Mouse (Mus musculus) midbrain, postnatal 0 days (tissue): Measurements from ENCODE around the gene Ehd2. TPM values are rescaled to one million over a fixed set of nuclear protein-coding genes. Genes with fewer than 3 reads are reported as not detected.

Experiments
- ATAC-seq: fragments of 200-750 bp; cut with Nextera tagmentation; 2 replicates; pipeline ENCODE4 v1.8.0; 2017; ENCODE audit warnings: moderate number of reproducible peaks, mild to moderate bottlenecking, moderate TSS enrichment, moderate library complexity; ENCODE audit not compliant: low FRiP score
- DNase-seq: peaks from one replicate; pipeline ENCODE4 v3.0.0-alpha.2; 2015; ENCODE audit warnings: low spot score
- H3K27ac ChIP-seq: fragments of 300-500 bp; sonication (generic); 2 replicates; pipeline ENCODE4 v1.5.1; 2014; ENCODE audit warnings: low read depth, mild to moderate bottlenecking, low read length, mixed read lengths
- H3K27me3 ChIP-seq: fragments of 300-500 bp; sonication (generic); 2 replicates; pipeline ENCODE4 v1.6.1; 2014; ENCODE audit warnings: low read length, control low read depth, mixed read lengths; ENCODE audit not compliant: insufficient read depth
- H3K36me3 ChIP-seq: fragments of 300-500 bp; sonication (generic); 2 replicates; pipeline ENCODE4 v1.6.1; 2014; ENCODE audit warnings: low read length, control low read depth, mixed read lengths; ENCODE audit not compliant: insufficient read depth
- H3K4me1 ChIP-seq: fragments of 300-500 bp; sonication (generic); 2 replicates; pipeline ENCODE4 v1.6.1; 2014; ENCODE audit warnings: mild to moderate bottlenecking, control low read depth, antibody characterized with exemption, low read length, mixed read lengths; ENCODE audit not compliant: insufficient read depth
- H3K4me2 ChIP-seq: fragments of 300-500 bp; sonication (generic); 2 replicates; pipeline ENCODE4 v1.6.1; 2014; ENCODE audit warnings: low read depth, mild to moderate bottlenecking, low read length, mixed read lengths; ENCODE audit not compliant: poor library complexity, severe bottlenecking
- H3K4me3 ChIP-seq: fragments of 300-500 bp; sonication (generic); 2 replicates; pipeline ENCODE4 v1.5.1; 2014; ENCODE audit warnings: low read depth, mild to moderate bottlenecking, low read length, moderate library complexity
- H3K9ac ChIP-seq: fragments of 300-500 bp; sonication (generic); replicated peaks from 2 replicates; pipeline ENCODE4 v1.6.1; 2014; ENCODE audit warnings: mild to moderate bottlenecking, low read length, moderate library complexity, mixed read lengths; ENCODE audit not compliant: poor library complexity, severe bottlenecking
- H3K9me3 ChIP-seq: fragments of 300-500 bp; sonication (generic); 2 replicates; pipeline ENCODE4 v1.6.1; 2016; ENCODE audit warnings: low read length, control low read depth
- CTCF ChIP-seq: IDR thresholded peaks from 2 replicates; pipeline ENCODE4 v1.5.1; 2016; ENCODE audit warnings: antibody characterized with exemption, mild to moderate bottlenecking
- WGBS: fragments of 180-500 bp; shearing (Covaris S2); extraction: QIAGEN DNeasy Blood & Tissue Kit; methylation state at CpG from one replicate; pipeline ENCODE4 v1.1.7; 2014; 5-methylcytosine and 5-hydroxymethylcytosine counted together
- polyA plus RNA-seq: library from polyadenylated mRNA; unstranded; fragments of >200 nt; fragmentation: Nextera tagmentation; extraction: Ambion mirVana; gene quantifications from 2 replicates; pipeline ENCODE4 v1.2.1, GENCODE M21; 2015
- total RNA-seq: library from RNA; depleted of rRNA; stranded (reverse); fragments of >200 nt; gene quantifications from 2 replicates; pipeline ENCODE4 v1.2.3, GENCODE M21; 2014

Ehd2 gene
- total and polyA plus RNA-seq, 2 experiments from 2014 or later = 3.9 to 5.9 TPM

GRCm38 (mm10) chr7:15962311-15963288 lies 4.8 kb downstream of the Ehd2 start:
- 31% methylated on average over 12 of the region's 12 CpGs for WGBS
- Histone ChIP-seq H3K4me2 (no peak overlapping the region), H3K27ac (no peak overlapping the region), H3K27me3 (no peaks in the 10 kb centered on the region), H3K9ac (no peak overlapping the region; the same call in 1 of the 2 replicates), H3K36me3 (no peaks in the 10 kb centered on the region), H3K9me3 (no peaks in the 10 kb centered on the region), H3K4me1 (no peaks in the 10 kb centered on the region), H3K4me3 (no peak overlapping the region)
- ATAC-seq (peak; percentile 25; the same call in 1 of the 2 replicates), DNase-seq (peak; percentile 52)
- TF ChIP-seq CTCF = no peak

GRCm38 (mm10) chr7:15961798-15962197 lies 5.6 kb downstream of the Ehd2 start:
- H3K27me3 ChIP-seq = no peaks in the 10 kb centered on the region
- ATAC-seq (no peak), DNase-seq (no peak)
- no peak overlapping the region for H3K9ac ChIP-seq
- H3K4me1 ChIP-seq = no peaks in the 10 kb centered on the region
- no peak overlapping the region for H3K4me3 ChIP-seq
- no peak overlapping the region for H3K4me2 ChIP-seq
- TF ChIP-seq CTCF = no peak
- no peaks in the 10 kb centered on the region for H3K9me3 ChIP-seq
- 89% methylated on average over 7 of the region's 7 CpGs for WGBS
- no peak overlapping the region for H3K27ac ChIP-seq
- no peaks in the 10 kb centered on the region for H3K36me3 ChIP-seq

- 61% methylated on average over 4 of the region's 4 CpGs for WGBS
- no peak for TF ChIP-seq CTCF
- Histone ChIP-seq H3K4me2 (no peak overlapping the region), H3K27me3 (no peaks in the 10 kb centered on the region), H3K9me3 (no peaks in the 10 kb centered on the region), H3K27ac (no peak overlapping the region), H3K36me3 (no peaks in the 10 kb centered on the region), H3K9ac (no peak overlapping the region), H3K4me1 (no peaks in the 10 kb centered on the region), H3K4me3 (no peak overlapping the region)
- no peak for DNase-seq
- ATAC-seq = no peak
These were observed 6.1 kb downstream of the Ehd2 start for GRCm38 (mm10) chr7:15961239-15961638.

- no peak for ATAC-seq
- 21% methylated on average over 4 of the region's 4 CpGs for WGBS
- H3K9ac ChIP-seq = no peak overlapping the region
- no peaks in the 10 kb centered on the region for H3K9me3 ChIP-seq
- no peaks in the 10 kb centered on the region for H3K27me3 ChIP-seq
- H3K27ac ChIP-seq = no peak overlapping the region
- H3K4me1 ChIP-seq = no peaks in the 10 kb centered on the region
- DNase-seq = no peak
- H3K36me3 ChIP-seq = no peaks in the 10 kb centered on the region
- H3K4me3 ChIP-seq = no peak overlapping the region
- no peak for TF ChIP-seq CTCF
- no peak overlapping the region for H3K4me2 ChIP-seq
These were observed 6.7 kb downstream of the Ehd2 start for GRCm38 (mm10) chr7:15960691-15961090.

GRCm38 (mm10) chr7:15956143-15956542 lies 11.2 kb downstream of the Ehd2 start:
- ATAC-seq (no peak), DNase-seq (no peak)
- no peak for TF ChIP-seq CTCF
- H3K4me1 ChIP-seq = no peaks in the 10 kb centered on the region
- no peaks in the 10 kb centered on the region for H3K27me3 ChIP-seq
- no peak overlapping the region for H3K27ac ChIP-seq
- 81% methylated on average over 5 of the region's 5 CpGs for WGBS
- no peak overlapping the region for H3K9ac ChIP-seq
- no peak overlapping the region for H3K4me2 ChIP-seq
- no peak overlapping the region for H3K4me3 ChIP-seq
- no peaks in the 10 kb centered on the region for H3K36me3 ChIP-seq
- H3K9me3 ChIP-seq = no peaks in the 10 kb centered on the region

- no peaks in the 10 kb centered on the region for H3K4me1 ChIP-seq
- WGBS = 35% methylated on average over 7 of the region's 7 CpGs
- H3K27me3 ChIP-seq = no peaks in the 10 kb centered on the region
- no peaks in the 10 kb centered on the region for H3K9me3 ChIP-seq
- DNase-seq = no peak
- no peaks in the 10 kb centered on the region for H3K36me3 ChIP-seq
- H3K4me2 ChIP-seq = 0 out of 2 replicates have a peak overlapping the region, but pooled peaks have one; percentile 10
- no peak overlapping the region for H3K9ac ChIP-seq
- no peak overlapping the region for H3K4me3 ChIP-seq
- no peak for TF ChIP-seq CTCF
- no peak for ATAC-seq
- H3K27ac ChIP-seq = no peak overlapping the region
These were observed 11.9 kb downstream of the Ehd2 start for GRCm38 (mm10) chr7:15955509-15955908.
